ENCODE assay signal across 21 mouse cellular contexts in the genomic region with DNA sequence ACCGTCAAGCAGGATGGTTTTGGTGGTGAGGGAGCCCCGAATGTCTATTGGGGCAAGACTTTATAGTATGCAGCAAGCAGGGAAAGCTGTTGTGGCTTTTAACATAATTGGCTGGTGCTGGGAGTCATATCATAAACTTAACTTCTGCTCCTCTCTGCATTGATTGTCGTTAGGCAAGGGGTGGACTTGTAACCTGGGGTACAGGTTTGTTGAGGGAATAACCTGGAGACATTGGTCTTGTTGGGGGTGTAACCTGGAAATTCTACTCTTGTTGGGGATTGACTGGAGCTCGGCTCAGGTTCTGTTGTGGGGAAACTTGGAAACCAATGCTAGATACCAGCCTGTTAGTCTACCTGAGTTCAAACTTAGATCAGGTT.
"Had no signal": no experiment of that assay in that cellular context is flagged by ENCODE, and none has a peak within 500 bp of the region (broad histone marks: within the 10 kb centered on the region; RNA-seq: fewer than 3 reads in every experiment).

No protein-coding gene starts in this region.

- DNase-seq: kidney, adult 2 months; kidney, postnatal 25 days; layer of hippocampus, adult 9-11 months; lung, embryonic 14.5 days; right cerebral cortex, adult 18-20 months; right cerebral cortex, postnatal 14 days; right cerebral cortex, postnatal 4 days; thymus, adult 2 months; thymus, postnatal 36 days had no signal

- H3K4me3 ChIP-seq: layer of hippocampus, adult 2 months; limb, embryonic 10.5 days; limb, embryonic 13.5 days; midbrain, embryonic 12.5 days; midbrain, embryonic 15.5 days; neural tube, embryonic 12.5 days; neural tube, embryonic 15.5 days had no signal

- H3K9me3 ChIP-seq: limb, embryonic 10.5 days; limb, embryonic 13.5 days; midbrain, embryonic 12.5 days; midbrain, embryonic 15.5 days; neural tube, embryonic 12.5 days; neural tube, embryonic 15.5 days had no signal

- H3K27me3 ChIP-seq: limb, embryonic 13.5 days; midbrain, embryonic 12.5 days; midbrain, embryonic 15.5 days; neural tube, embryonic 12.5 days; neural tube, embryonic 15.5 days had no signal

- H3K4me2 ChIP-seq: limb, embryonic 13.5 days; lung, embryonic 14.5 days; midbrain, embryonic 12.5 days; midbrain, embryonic 15.5 days; neural tube, embryonic 12.5 days; neural tube, embryonic 15.5 days had no signal

- H3K9ac ChIP-seq: limb, embryonic 13.5 days; liver, embryonic 14.5 days; lung, embryonic 14.5 days; midbrain, embryonic 12.5 days; midbrain, embryonic 15.5 days; neural tube, embryonic 12.5 days; neural tube, embryonic 15.5 days had no signal

- H3K4me1 ChIP-seq: limb, embryonic 13.5 days; midbrain, embryonic 12.5 days; midbrain, embryonic 15.5 days; neural tube, embryonic 12.5 days; neural tube, embryonic 15.5 days had no signal

- ATAC-seq: intestine, postnatal 0 days; midbrain, embryonic 15.5 days had no signal

- H3K27ac ChIP-seq: kidney, postnatal 0 days; layer of hippocampus, adult 2 months; limb, embryonic 10.5 days; limb, embryonic 13.5 days; liver, embryonic 14.5 days; macrophage; midbrain, embryonic 12.5 days; midbrain, embryonic 15.5 days; neural tube, embryonic 12.5 days; neural tube, embryonic 15.5 days; stomach, postnatal 0 days had no signal

- H3K36me3 ChIP-seq: limb, embryonic 10.5 days; limb, embryonic 13.5 days; midbrain, embryonic 12.5 days; midbrain, embryonic 15.5 days; neural tube, embryonic 12.5 days; neural tube, embryonic 15.5 days had no signal
